Comparison of ENCODE assay signal across 8 mouse cellular contexts in the genomic region with DNA sequence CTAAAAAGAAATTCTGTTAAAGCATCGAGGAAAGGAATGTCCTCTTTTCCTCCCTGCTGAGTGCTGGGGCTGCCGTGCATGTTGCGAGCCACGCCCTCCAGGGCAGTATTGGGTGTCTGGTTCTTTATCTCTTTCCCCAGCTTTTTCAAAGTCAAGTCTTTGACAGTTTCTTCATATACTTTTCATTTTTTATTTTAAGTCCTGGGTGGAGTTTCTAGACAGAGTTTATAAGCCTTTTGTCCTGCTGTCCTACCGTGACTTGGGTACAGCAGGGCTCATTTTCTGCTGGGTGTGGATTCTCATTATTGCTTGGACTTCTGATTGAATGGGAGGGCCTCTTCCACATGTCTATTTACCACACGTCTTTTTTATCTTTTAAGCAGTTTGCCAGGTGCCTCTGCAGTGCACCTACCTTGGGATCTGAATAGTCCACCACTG. TPM values are rescaled to one million over a fixed set of nuclear protein-coding genes. Genes with fewer than 3 reads are reported as not detected.
DNase-seq lines count a peak whose midpoint lies in the region; ATAC-seq and TF ChIP-seq lines count a peak whose summit lies in the region.

No protein-coding gene starts in this region.

- WGBS in lung, embryonic 16.5 days: 38% methylated on average over 6 of the region's 6 CpGs
- 42% methylated on average over 6 of the region's 6 CpGs for WGBS in embryonic facial prominence, embryonic 14.5 days
- WGBS in intestine, postnatal 0 days: 19% methylated on average over 6 of the region's 6 CpGs
- WGBS in neural tube, embryonic 13.5 days: 39% methylated on average over 6 of the region's 6 CpGs

- peak overlapping the region; percentile 98 for H3K4me2 ChIP-seq in lung, embryonic 16.5 days (ENCODE audit: low read depth, low read length)
- H3K4me2 ChIP-seq in embryonic facial prominence, embryonic 14.5 days (ENCODE audit: low read depth, low read length): peak overlapping the region; percentile 94
- peak overlapping the region; percentile 69 for H3K4me2 ChIP-seq in intestine, postnatal 0 days (replicated peaks; ENCODE audit: low read depth)
- peak overlapping the region; percentile 78 for H3K4me2 ChIP-seq in neural tube, embryonic 13.5 days

- H3K27me3 ChIP-seq in lung, embryonic 16.5 days (ENCODE audit: control insufficient read depth, insufficient read depth, low read depth, low read length): no peaks in the 10 kb centered on the region
- no peaks in the 10 kb centered on the region for H3K27me3 ChIP-seq in embryonic facial prominence, embryonic 14.5 days (replicated peaks; ENCODE audit: control insufficient read depth, insufficient read depth, low read length)
- H3K27me3 ChIP-seq in intestine, postnatal 0 days (replicated peaks; ENCODE audit: control insufficient read depth, insufficient read depth, low read length): no peaks in the 10 kb centered on the region
- no peaks in the 10 kb centered on the region for H3K27me3 ChIP-seq in neural tube, embryonic 13.5 days

- peak overlapping the region; percentile 72 for H3K9ac ChIP-seq in lung, embryonic 16.5 days (ENCODE audit: low read length)
- H3K9ac ChIP-seq in embryonic facial prominence, embryonic 14.5 days (ENCODE audit: low read depth, low read length): peak overlapping the region; percentile 92
- peak overlapping the region; percentile 93; the same call in 1 of the 2 replicates for H3K9ac ChIP-seq in intestine, postnatal 0 days (ENCODE audit: low read depth, low read length)
- peak overlapping the region; percentile 100 for H3K9ac ChIP-seq in neural tube, embryonic 13.5 days

- peaks cover 20% of the 10 kb centered on the region for H3K36me3 ChIP-seq in lung, embryonic 16.5 days (ENCODE audit: control insufficient read depth, insufficient read depth, low read length)
- peaks cover 30% of the 10 kb centered on the region for H3K36me3 ChIP-seq in embryonic facial prominence, embryonic 14.5 days (ENCODE audit: control insufficient read depth, insufficient read depth, low read length)
- peaks cover 17% of the 10 kb centered on the region for H3K36me3 ChIP-seq in intestine, postnatal 0 days (ENCODE audit: control insufficient read depth, insufficient read depth)
- peaks cover 20% of the 10 kb centered on the region for H3K36me3 ChIP-seq in neural tube, embryonic 13.5 days

- peak overlapping the region; percentile 97 for H3K27ac ChIP-seq in lung, embryonic 16.5 days (ENCODE audit: low read length)
- peak overlapping the region; percentile 98 for H3K27ac ChIP-seq in embryonic facial prominence, embryonic 14.5 days (replicated peaks; ENCODE audit: low read depth, low read length)
- H3K27ac ChIP-seq in intestine, postnatal 0 days (ENCODE audit: low read depth, low read length): no peak overlapping the region
- peak overlapping the region; percentile 99 for H3K27ac ChIP-seq in neural tube, embryonic 13.5 days (replicated peaks)

- H3K4me1 ChIP-seq in lung, embryonic 16.5 days (replicated peaks; ENCODE audit: control insufficient read depth, insufficient read depth, low read length): peaks cover 26% of the 10 kb centered on the region
- H3K4me1 ChIP-seq in embryonic facial prominence, embryonic 14.5 days (ENCODE audit: control insufficient read depth, insufficient read depth, low read length): peaks cover 10% of the 10 kb centered on the region
- H3K4me1 ChIP-seq in intestine, postnatal 0 days (replicated peaks; ENCODE audit: control insufficient read depth, insufficient read depth, low read length): peaks cover 7% of the 10 kb centered on the region; the same call in 1 of the 2 replicates
- H3K4me1 ChIP-seq in neural tube, embryonic 13.5 days (replicated peaks): peaks cover 47% of the 10 kb centered on the region

- H3K4me3 ChIP-seq in lung, embryonic 16.5 days (ENCODE audit: low read length): peak overlapping the region; percentile 85
- peak overlapping the region; percentile 58 for H3K4me3 ChIP-seq in embryonic facial prominence, embryonic 14.5 days (ENCODE audit: low read depth, low read length)
- peak overlapping the region; percentile 27; the same call in 1 of the 2 replicates for H3K4me3 ChIP-seq in intestine, postnatal 0 days (ENCODE audit: low read depth, low read length)
- H3K4me3 ChIP-seq in neural tube, embryonic 13.5 days: peak overlapping the region; percentile 75

- TF ChIP-seq CTCF in intestine, postnatal 0 days (IDR thresholded peaks at IDR 0.05; ENCODE audit: low read depth): no peak

- H3K9me3 ChIP-seq in lung, embryonic 16.5 days (ENCODE audit: control insufficient read depth, low read length): no peaks in the 10 kb centered on the region
- H3K9me3 ChIP-seq in embryonic facial prominence, embryonic 14.5 days (ENCODE audit: control insufficient read depth, low read length): no peaks in the 10 kb centered on the region
- no peaks in the 10 kb centered on the region for H3K9me3 ChIP-seq in intestine, postnatal 0 days (ENCODE audit: control insufficient read depth)
- H3K9me3 ChIP-seq in neural tube, embryonic 13.5 days: no peaks in the 10 kb centered on the region

- ATAC-seq in lung, embryonic 16.5 days (ENCODE audit: low read depth): no peak
- ATAC-seq in embryonic facial prominence, embryonic 14.5 days (ENCODE audit: low read depth): no peak
- ATAC-seq in intestine, postnatal 0 days: no peak
- ATAC-seq in neural tube, embryonic 13.5 days (ENCODE audit: low read depth): no peak

- DNase-seq in lung, postnatal 4 days: no peak
- DNase-seq in embryonic facial prominence, embryonic 14.5 days (ENCODE audit: low spot score): no peak
- DNase-seq in layer of hippocampus, postnatal 10 days (ENCODE audit: low spot score in 2 of 2): no peak
- DNase-seq in retina, embryonic 14.5 days (ENCODE audit: low spot score): no peak
- no peak for DNase-seq in adrenal gland, postnatal 25 days

RNA-seq across cellular contexts. Expression of a gene that starts 3.6 kb away (rescaled TPM):
- polyA plus RNA-seq in lung, embryonic 16.5 days (2015; fragmentation: Nextera tagmentation; extraction: Ambion mirVana): 38.0 and 40.5 TPM in 2 replicates
- 29.1 and 32.5 TPM in 2 replicates for polyA plus RNA-seq in embryonic facial prominence, embryonic 14.5 days (2014; fragmentation: Nextera tagmentation; extraction: Ambion mirVana)
- 13.8 and 14.3 TPM in 2 replicates for polyA plus RNA-seq in intestine, postnatal 0 days (2015; fragmentation: Nextera tagmentation; extraction: Ambion mirVana)
- 44.6 and 45.9 TPM in 2 replicates for polyA plus RNA-seq in neural tube, embryonic 13.5 days (2015; fragmentation: Nextera tagmentation; extraction: Ambion mirVana)
- 10 to 100 TPM; 66.2 to 67.3 TPM for total RNA-seq in layer of hippocampus, postnatal 10 days (2021)
- total RNA-seq in adrenal gland, postnatal 25 days (2021): 85.0 and 88.1 TPM in 2 replicates

RNA-seq across cellular contexts. Expression of a gene that starts 3.7 kb away (rescaled TPM):
- 67.5 and 73.1 TPM in 2 replicates for polyA plus RNA-seq in lung, embryonic 16.5 days (2015; fragmentation: Nextera tagmentation; extraction: Ambion mirVana)
- 73.3 and 76.0 TPM in 2 replicates for polyA plus RNA-seq in embryonic facial prominence, embryonic 14.5 days (2014; fragmentation: Nextera tagmentation; extraction: Ambion mirVana)
- polyA plus RNA-seq in intestine, postnatal 0 days (2015; fragmentation: Nextera tagmentation; extraction: Ambion mirVana): 81.6 and 85.7 TPM in 2 replicates
- polyA plus RNA-seq in neural tube, embryonic 13.5 days (2015; fragmentation: Nextera tagmentation; extraction: Ambion mirVana): 56.1 and 62.7 TPM in 2 replicates
- 10 to 100 TPM; 49.1 to 50.2 TPM for total RNA-seq in layer of hippocampus, postnatal 10 days (2021)
- total RNA-seq in adrenal gland, postnatal 25 days (2021): 81.8 and 90.3 TPM in 2 replicates

RNA-seq across cellular contexts. Expression of a gene that starts 10.0 kb away (rescaled TPM):
- 62.6 and 62.7 TPM in 2 replicates for polyA plus RNA-seq in lung, embryonic 16.5 days (2015; fragmentation: Nextera tagmentation; extraction: Ambion mirVana)
- 48.1 and 53.6 TPM in 2 replicates for polyA plus RNA-seq in embryonic facial prominence, embryonic 14.5 days (2014; fragmentation: Nextera tagmentation; extraction: Ambion mirVana)
- 11.0 and 11.9 TPM in 2 replicates for polyA plus RNA-seq in intestine, postnatal 0 days (2015; fragmentation: Nextera tagmentation; extraction: Ambion mirVana)
- 357 and 369 TPM in 2 replicates for polyA plus RNA-seq in neural tube, embryonic 13.5 days (2015; fragmentation: Nextera tagmentation; extraction: Ambion mirVana)
- total RNA-seq in layer of hippocampus, postnatal 10 days (2021): 100 to 1,000 TPM; 132 to 133 TPM
- total RNA-seq in adrenal gland, postnatal 25 days (2021): 35.6 and 44.1 TPM in 2 replicates

RNA-seq across cellular contexts. Expression of a gene that starts 22.7 kb away (rescaled TPM):
- 15.6 TPM in 2 replicates for polyA plus RNA-seq in lung, embryonic 16.5 days (2015; fragmentation: Nextera tagmentation; extraction: Ambion mirVana)
- 20.5 and 21.5 TPM in 2 replicates for polyA plus RNA-seq in embryonic facial prominence, embryonic 14.5 days (2014; fragmentation: Nextera tagmentation; extraction: Ambion mirVana)
- polyA plus RNA-seq in intestine, postnatal 0 days (2015; fragmentation: Nextera tagmentation; extraction: Ambion mirVana): 31.5 and 32.3 TPM in 2 replicates
- 45.1 and 50.5 TPM in 2 replicates for polyA plus RNA-seq in neural tube, embryonic 13.5 days (2015; fragmentation: Nextera tagmentation; extraction: Ambion mirVana)
- total RNA-seq in layer of hippocampus, postnatal 10 days (2021): 10 to 100 TPM; 69.4 to 77.2 TPM
- total RNA-seq in adrenal gland, postnatal 25 days (2021): 41.3 and 56.5 TPM in 2 replicates

RNA-seq across cellular contexts. Expression of a gene that starts 40.3 kb away (rescaled TPM):
- 40.2 and 42.4 TPM in 2 replicates for polyA plus RNA-seq in lung, embryonic 16.5 days (2015; fragmentation: Nextera tagmentation; extraction: Ambion mirVana)
- polyA plus RNA-seq in embryonic facial prominence, embryonic 14.5 days (2014; fragmentation: Nextera tagmentation; extraction: Ambion mirVana): 40.2 and 43.4 TPM in 2 replicates
- polyA plus RNA-seq in intestine, postnatal 0 days (2015; fragmentation: Nextera tagmentation; extraction: Ambion mirVana): 17.2 and 18.1 TPM in 2 replicates
- 31.0 and 39.6 TPM in 2 replicates for polyA plus RNA-seq in neural tube, embryonic 13.5 days (2015; fragmentation: Nextera tagmentation; extraction: Ambion mirVana)
- 10 to 100 TPM; 26.1 to 36.5 TPM for total RNA-seq in layer of hippocampus, postnatal 10 days (2021)
- total RNA-seq in adrenal gland, postnatal 25 days (2021): 51.4 and 53.3 TPM in 2 replicates

Comparison
In these comparisons a context has a peak if more than half of its experiments do, and no peak if none do; other contexts are left out.
1. H3K4me3 ChIP-seq: peak in every context shown above with its lines; median percentile 85 in lung, embryonic 16.5 days; 75 in neural tube, embryonic 13.5 days; 58 in embryonic facial prominence, embryonic 14.5 days; 27 in intestine, postnatal 0 days.